Mouse (Mus musculus): ENCODE measurements at regions not wholly inside any gene's neighbourhood (a gene's known extent, or its start where the extent isn't known, plus 50 kb on each side); places are given as distances from the start of the nearest gene placed in this dataset.

DNA sequence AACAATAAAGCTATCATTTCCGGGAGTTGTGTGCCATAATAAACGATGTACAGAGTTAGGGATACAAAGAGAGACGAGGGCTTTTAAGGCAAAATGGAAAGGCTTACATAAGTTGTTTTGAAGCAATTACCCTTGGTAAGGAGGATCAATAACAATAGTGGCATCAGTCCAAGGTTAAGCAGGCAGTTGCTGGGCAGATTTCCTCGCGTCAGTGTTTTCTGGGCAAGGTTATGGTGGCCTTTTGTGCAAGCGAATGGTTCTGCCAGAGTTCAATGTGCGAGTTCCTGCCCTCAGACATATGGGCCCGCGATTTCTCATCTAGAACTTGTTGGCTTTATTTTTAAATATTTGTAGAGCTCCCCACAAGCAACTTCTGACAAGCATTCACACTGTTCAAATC, 597.7 kb downstream of the Gm19410 start:
- DNase-seq (ENCODE audit: low spot score) = peak; percentile 53

DNA sequence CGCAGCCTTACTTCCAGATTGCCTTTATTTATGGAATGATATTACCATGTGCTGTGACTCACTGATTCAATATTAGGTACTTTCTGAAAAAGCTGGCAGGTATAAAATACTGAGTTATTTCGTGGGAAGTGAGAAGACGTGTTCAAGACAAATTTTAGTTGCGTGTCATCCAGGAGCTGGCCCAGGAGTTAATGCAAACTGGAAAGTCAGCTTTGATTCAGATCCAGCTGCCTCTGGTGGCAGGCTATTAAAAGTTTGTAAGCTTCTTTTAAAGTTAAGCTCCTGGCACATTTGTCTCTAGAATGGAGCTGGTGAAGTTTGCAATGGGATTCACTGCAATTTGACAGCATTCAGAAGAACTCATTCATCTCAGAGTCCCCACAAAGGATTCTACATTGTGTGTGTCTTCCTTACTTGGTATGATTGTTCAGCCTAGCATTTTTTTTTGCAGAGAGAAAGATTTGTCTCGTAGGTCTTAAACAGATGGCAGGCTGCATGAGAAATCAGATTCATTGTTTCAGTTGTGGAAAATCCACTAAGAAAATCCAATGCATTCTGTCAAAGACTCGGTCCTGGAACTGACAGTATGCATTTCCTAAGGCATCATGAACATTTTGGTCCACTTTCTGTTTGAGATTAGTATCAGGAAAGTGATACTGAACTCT, 599.1 kb downstream of the Gm19410 start:
- DNase-seq (ENCODE audit: low spot score) = no peak

DNA sequence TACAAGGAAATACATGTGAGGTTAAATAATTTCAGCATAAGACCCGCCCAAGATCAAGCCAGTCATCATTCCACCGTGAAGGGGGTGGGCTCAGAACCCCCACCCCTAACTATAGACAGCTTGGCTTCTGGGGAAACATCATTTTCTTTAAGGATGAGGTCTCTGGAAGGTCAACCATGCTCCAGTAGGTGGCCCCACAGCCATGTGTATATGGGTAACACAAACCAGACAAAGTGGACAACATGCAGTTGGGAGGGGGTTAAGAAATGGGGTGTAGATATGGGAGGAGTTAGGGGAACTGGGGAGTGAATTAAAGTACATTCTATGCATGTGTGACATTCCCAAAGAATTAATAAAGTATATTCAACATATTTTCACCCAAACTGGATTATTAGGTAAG, 600.4 kb downstream of the Gm19410 start:
- no peak for DNase-seq (ENCODE audit: low spot score)

DNA sequence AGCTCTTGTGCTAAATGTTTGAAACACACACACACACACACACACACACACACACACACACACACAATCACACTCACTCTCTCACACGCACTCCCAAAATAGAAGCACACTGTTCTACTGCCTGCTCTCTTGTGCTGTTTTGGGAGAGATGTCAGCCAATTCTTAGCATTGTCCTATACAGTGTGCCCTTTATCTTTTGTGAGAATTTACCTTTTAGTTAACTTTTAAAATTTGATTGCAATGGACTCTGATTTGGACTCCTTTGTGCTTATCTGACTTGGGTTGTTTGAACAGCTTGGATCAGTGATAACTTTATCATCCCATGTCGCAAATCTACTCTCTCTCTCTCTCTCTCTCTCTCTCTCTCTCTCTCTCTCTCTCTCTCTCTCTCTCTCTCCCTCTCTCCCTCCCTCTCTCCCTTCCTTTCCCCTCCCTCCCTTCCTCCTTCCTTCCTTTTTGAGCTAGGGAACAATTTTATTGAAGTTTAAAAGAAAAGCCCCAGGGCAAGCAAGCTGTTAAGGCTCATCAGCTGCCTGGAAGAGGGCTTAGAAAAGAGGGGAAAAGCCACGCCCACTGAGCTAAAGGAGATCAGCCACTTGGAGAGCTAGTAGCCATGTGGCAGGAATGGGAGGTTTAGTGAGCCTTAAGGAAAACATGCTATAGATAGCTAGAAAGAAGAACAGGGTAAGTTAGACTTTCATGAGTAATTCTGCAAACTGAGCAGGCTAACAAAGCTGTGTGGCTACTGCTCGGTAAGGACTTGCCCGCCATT, 611.2 kb downstream of the Gm19410 start:
- DNase-seq (ENCODE audit: low spot score) = no peak

DNA sequence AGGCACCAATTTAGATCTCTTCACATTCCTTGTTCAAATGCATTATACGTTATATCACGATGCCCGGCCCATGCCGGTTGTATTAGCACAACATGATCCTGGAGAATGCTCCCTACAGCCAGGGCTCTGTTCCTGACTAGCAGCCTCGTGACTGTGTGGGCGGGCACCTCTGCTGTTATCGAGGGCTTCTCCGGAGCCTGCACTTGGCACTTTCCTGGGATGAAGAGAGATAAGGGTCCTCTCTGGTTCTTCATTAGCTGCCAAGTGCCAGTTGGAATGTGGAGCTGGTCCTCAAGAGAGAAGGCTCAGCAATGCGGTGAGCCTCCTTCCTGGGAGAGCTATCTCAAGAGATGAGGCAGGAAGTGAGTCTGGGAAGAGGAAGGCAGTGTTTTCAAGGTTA, 598.9 kb upstream of the AI429214 start:
- peak; percentile 7 for DNase-seq (ENCODE audit: low spot score)

DNA sequence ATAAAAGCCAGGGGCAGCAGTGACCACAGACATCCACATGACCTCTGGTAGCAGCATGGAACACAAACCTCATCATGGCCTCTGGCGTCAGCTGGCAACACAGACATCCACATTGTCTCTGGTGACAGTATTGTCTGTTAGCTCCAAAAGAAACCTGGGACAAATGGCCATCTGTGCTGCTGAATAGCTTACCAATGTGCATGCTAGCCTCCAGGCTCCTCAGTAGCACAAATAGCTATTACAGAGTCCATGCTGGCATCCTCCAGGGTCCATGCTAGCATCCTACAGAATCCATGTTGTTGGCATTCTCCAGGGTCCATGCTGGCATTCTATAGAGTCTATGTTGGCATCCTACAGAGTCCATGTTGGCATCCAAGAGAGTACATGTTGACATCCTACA, 596.9 kb upstream of the AI429214 start:
- no peak for DNase-seq (ENCODE audit: low spot score)

DNA sequence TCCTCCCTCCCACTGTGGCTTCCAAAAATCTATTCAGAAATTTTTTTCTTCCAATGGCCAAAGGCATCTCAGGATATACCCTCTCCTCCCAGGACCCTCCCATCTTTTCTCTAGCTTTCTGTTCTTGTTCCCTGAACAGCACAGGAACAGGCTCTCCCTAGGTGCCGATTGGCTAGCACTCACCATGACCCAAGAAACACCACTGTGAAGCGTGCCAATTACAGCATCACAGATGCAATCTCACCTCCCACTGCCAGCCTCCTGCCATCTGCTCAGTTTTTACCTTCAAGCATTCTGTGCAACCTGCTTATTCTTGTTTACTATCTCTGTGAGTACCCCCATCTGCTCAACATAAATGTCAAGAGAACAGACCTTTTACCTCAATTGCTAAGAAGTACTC, 586.7 kb upstream of the AI429214 start:
- no peak for DNase-seq (ENCODE audit: low spot score)
